2 mouse cellular contexts compared by ENCODE assay signal in genomic region chr5:8937965-8938364, GRCm38 (mm10).
TF ChIP-seq lines count a peak whose summit lies in the region.

No protein-coding gene starts in this region.

TF ChIP-seq in CH12.LX, 34 proteins besides CTCF, POLR2A, EP300 and RAD21:
- TF ChIP-seq IRF4 (IDR thresholded peaks at IDR 0.05; ENCODE audit: low read depth, low read length) = 0 out of 2 replicates have a peak, but pooled peaks have one; percentile 7
- TF ChIP-seq POLR2AphosphoS2 (IDR thresholded peaks at IDR 0.05; ENCODE audit: low read depth, low read length) = no peak

TF ChIP-seq in MEL, 35 proteins besides CTCF, POLR2A, EP300 and RAD21:
- peak; percentile 13; the same call in 1 of the 2 replicates for TF ChIP-seq POLR2AphosphoS2 (IDR thresholded peaks at IDR 0.05; ENCODE audit: low read length)
- TF ChIP-seq POLR2AphosphoS5 (IDR thresholded peaks at IDR 0.05; ENCODE audit: borderline replicate concordance, low read depth, low read length) = no peak
